Mouse (Mus musculus) liver, adult 2 months (tissue): ENCODE data around the gene Carnmt1. TPM values are rescaled to one million over a fixed set of nuclear protein-coding genes. Genes with fewer than 3 reads are reported as not detected.
A peak's percentile ranks its signal among the peaks of the same experiment; 100 is the strongest.
"Not testable (repeated sequence)": the region's sequence is repeated elsewhere in the genome, so short reads cannot be mapped to it uniquely, and the experiment has no call there.

ENCODE experiments used
- DNase-seq: peaks from one replicate; pipeline ENCODE4 v3.0.0-alpha.2; 2011; ENCODE audit warnings: low read depth, low spot score; ENCODE audit errors: extremely low read depth
- H3K27ac ChIP-seq: fragments of 200-500 bp; replicated peaks from 2 replicates; pipeline ENCODE4 v1.5.1; 2012; ENCODE audit warnings: low read depth, mild to moderate bottlenecking, control low read depth, inconsistent platforms, low read length; ENCODE audit not compliant: insufficient read depth
- H3K27me3 ChIP-seq: fragments of 200-500 bp; 2 replicates; pipeline ENCODE4 v1.6.1; 2012; ENCODE audit warnings: mild to moderate bottlenecking, moderate library complexity, low read length, inconsistent platforms; ENCODE audit not compliant: control insufficient read depth, insufficient read depth
- H3K36me3 ChIP-seq: fragments of 200-500 bp; 2 replicates; pipeline ENCODE4 v1.6.1; 2012; ENCODE audit warnings: low read length, inconsistent platforms; ENCODE audit not compliant: control insufficient read depth, insufficient read depth
- H3K4me1 ChIP-seq: fragments of 200-500 bp; 2 replicates; pipeline ENCODE4 v1.6.1; 2011; ENCODE audit warnings: low read length; ENCODE audit not compliant: control insufficient read depth, insufficient read depth
- H3K4me3 ChIP-seq: fragments of 200-500 bp; 2 replicates; pipeline ENCODE4 v1.5.1; 2011; ENCODE audit warnings: low read depth, mild to moderate bottlenecking, control low read depth, low read length, moderate library complexity; ENCODE audit not compliant: insufficient read depth
- H3K79me2 ChIP-seq: fragments of 200-500 bp; 2 replicates; pipeline ENCODE4 v1.6.1; 2012; ENCODE audit warnings: inconsistent platforms, mild to moderate bottlenecking, low read length, moderate library complexity; ENCODE audit not compliant: control insufficient read depth, insufficient read depth
- H3K9ac ChIP-seq: fragments of 200-500 bp; 2 replicates; pipeline ENCODE4 v1.6.1; 2012; ENCODE audit warnings: low read depth, mild to moderate bottlenecking, control low read depth, inconsistent platforms, low read length
- CTCF ChIP-seq: fragments of 200-500 bp; IDR thresholded peaks from 2 replicates; pipeline ENCODE4 v1.5.1; 2011; ENCODE audit warnings: low read depth, low read length, control low read depth
- POLR2A ChIP-seq: fragments of 200-500 bp; IDR thresholded peaks from 2 replicates; pipeline ENCODE4 v1.6.1; 2011; ENCODE audit warnings: low read length, control low read depth; ENCODE audit not compliant: insufficient read depth; ENCODE audit errors: extremely low read depth
- WGBS: fragments of 180-500 bp; shearing (Covaris S2); methylation state at CpG from one replicate; pipeline ENCODE4 v1.1.7; 2018; 5-methylcytosine and 5-hydroxymethylcytosine counted together
- polyA plus RNA-seq: library from polyadenylated mRNA; depleted of rRNA; stranded (reverse); fragments of >200 nt; gene quantifications from 2 replicates; pipeline ENCODE4 v1.2.3, GENCODE M21; 2012
- total RNA-seq: library from RNA; depleted of rRNA; stranded (reverse); fragments of >200 nt; gene quantifications from 2 replicates; pipeline ENCODE4 v1.2.3, GENCODE M21; 2014

Carnmt1 gene
- total and polyA plus RNA-seq, 2 experiments = 5.4 to 11.9 TPM

DNA sequence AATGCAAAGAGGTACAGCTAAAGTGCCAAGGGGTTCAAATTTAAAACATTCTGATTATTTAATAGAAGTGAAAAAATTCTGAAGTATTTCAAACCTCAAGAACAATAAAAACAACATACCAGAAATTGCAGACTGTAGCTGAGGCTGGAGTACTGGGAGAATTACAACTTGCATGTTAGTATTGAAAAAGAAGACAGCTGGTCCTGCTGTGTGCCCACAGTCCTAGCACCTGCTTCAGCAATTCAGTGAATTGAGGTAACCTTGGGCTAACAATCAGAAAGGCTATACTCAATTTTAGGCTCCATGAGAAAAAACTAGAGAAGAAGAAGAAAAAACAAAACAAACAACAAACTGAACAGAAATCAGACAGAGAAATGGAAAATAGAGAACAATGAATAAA is 37.5 kb downstream of the Carnmt1 start:
- Histone ChIP-seq H3K27me3 (no peaks in the 10 kb centered on the region), H3K79me2 (0 out of 2 replicates have a peak, but pooled peaks cover under 1% of the 10 kb centered on the region), H3K9ac (no peak overlapping the region), H3K27ac (no peak overlapping the region), H3K4me3 (no peak overlapping the region), H3K4me1 (no peaks in the 10 kb centered on the region), H3K36me3 (no peaks in the 10 kb centered on the region; the same call in 1 of the 2 replicates)
- DNase-seq = no peak
- TF ChIP-seq CTCF (no peak), POLR2A (no peak)

DNA sequence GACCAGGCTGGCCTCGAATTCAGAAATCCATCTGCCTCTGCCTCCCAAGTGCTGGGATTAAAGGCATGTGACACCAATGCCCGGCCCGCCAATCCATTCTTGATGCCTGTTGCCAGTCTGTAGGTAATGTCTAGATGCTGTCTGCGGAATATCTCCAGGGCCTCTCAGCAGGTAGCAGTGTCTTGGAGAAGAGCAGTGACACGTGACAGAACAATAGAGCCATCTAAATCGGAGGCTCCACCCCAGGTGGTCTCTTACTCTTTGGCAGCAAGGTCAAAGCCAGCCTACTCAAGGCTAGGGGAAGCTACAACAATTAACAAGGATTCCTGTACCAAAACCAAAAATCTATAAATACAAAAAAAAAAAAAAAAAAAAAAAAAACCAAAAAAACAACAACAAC is 40.3 kb downstream of the Carnmt1 start:
- Histone ChIP-seq H3K4me1 (no peaks in the 10 kb centered on the region), H3K79me2 (peaks cover 6% of the 10 kb centered on the region; the same call in 1 of the 2 replicates), H3K4me3 (no peak overlapping the region), H3K27me3 (no peaks in the 10 kb centered on the region), H3K9ac (no peak overlapping the region), H3K36me3 (no peaks in the 10 kb centered on the region), H3K27ac (no peak overlapping the region)
- no peak for DNase-seq
- no peak for TF ChIP-seq POLR2A
- no peak for TF ChIP-seq CTCF
- whole genome bisulfite sequencing = 93% methylated on average over 6 of the region's 6 CpGs

DNA sequence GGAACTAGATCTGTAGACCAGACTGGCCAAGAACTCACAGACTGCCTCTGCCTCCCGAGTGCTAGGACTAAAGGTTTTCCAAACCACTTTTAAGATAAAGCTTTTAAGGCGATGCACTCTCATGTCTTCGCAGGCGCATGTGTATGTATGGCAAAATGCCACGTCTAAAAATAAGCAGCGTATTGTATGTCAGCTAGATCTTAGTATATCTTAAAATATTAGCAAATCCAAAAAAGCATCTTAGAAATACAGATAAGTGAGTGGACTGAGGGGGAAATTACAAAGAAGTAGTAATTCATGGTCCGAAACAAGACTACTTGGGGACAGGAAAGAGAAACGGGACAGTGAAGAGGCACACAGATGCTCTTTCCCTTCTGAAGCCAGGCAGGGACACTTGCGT is 41.0 kb downstream of the Carnmt1 start:
- no peak for DNase-seq
- no peak overlapping the region for H3K4me3 ChIP-seq
- no peak overlapping the region for H3K9ac ChIP-seq
- WGBS = 89% methylated on average over 9 of the region's 9 CpGs
- peaks cover 6% of the 10 kb centered on the region; the same call in 1 of the 2 replicates for H3K79me2 ChIP-seq
- H3K27me3 ChIP-seq = no peaks in the 10 kb centered on the region
- no peak for TF ChIP-seq POLR2A
- no peak for TF ChIP-seq CTCF
- H3K27ac ChIP-seq = no peak overlapping the region
- H3K36me3 ChIP-seq = no peaks in the 10 kb centered on the region
- no peaks in the 10 kb centered on the region for H3K4me1 ChIP-seq

DNA sequence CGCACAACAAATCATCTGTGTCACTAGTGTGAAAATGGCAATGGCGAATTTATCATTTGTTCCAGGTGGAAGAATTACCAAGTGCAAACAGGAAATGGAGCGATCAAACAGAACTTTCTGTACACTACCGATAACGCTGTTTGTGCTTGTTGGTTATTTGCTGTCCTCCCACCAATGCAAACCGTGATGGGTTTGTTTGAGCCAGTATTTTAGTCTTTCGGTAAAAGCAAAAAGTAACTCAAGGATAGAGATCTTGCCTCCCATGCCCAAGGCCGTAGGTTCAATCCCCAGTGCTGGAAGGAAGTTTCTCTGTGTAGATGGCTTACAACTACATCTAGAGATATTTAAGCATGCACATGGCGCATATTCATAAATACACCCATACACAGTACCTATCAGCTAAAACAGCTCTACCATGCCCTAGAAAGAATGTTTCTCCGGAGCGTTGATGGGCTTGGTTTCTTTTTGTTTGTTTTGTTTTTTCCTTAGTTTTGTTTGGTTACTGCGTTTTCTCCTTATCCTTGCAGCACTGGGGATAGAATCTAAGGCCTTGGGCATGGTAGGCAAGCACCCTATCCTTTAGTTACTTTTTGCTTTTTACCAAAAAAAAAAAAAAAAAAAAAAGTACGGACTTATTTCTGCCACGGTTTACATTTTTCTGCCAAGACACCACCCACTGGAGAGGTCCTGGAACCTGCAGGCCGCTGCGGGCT is 41.7 kb downstream of the Carnmt1 start:
- Histone ChIP-seq H3K27me3 (no peaks in the 10 kb centered on the region), H3K79me2 (peaks cover 6% of the 10 kb centered on the region; the same call in 1 of the 2 replicates), H3K4me3 (peak overlapping the region; percentile 83), H3K36me3 (no peaks in the 10 kb centered on the region), H3K27ac (peak overlapping the region; percentile 92), H3K4me1 (no peaks in the 10 kb centered on the region), H3K9ac (peak overlapping the region; percentile 81)
- DNase-seq = no peak
- no peak for TF ChIP-seq POLR2A
- WGBS = 26% methylated on average over 16 of the region's 16 CpGs

DNA sequence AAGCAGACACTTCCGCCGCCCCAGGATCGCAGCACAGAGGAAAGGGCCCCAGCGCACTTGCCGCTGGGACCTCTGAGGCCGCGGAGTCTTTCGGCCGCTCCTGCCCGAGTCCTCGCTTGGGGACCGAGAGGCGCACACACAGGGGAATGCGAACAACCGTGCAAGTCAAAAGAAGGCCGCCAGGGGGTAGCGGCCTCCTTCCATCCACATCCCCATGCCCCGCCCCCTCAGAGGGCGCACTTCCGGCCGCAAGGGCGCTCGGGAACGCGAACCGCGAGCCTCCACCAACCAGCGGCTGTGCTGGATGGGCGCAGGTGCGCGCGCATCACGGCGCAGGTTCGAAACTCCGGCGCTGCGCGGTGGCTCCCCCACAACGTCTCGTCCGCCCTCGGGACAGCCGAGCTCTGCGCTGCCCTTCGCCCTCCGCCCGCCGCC is 42.3 kb downstream of the Carnmt1 start, which contains the start of gene D030056L22Rik:
Gene D030056L22Rik, plus strand, starts transcription at position 328 of the 435 bp plus-strand sequence.
- DNase-seq = peak; percentile 82
- peaks cover 6% of the 10 kb centered on the region; the same call in 1 of the 2 replicates for H3K79me2 ChIP-seq
- peak within 1 kb of the TSS; percentile 83 for H3K4me3 ChIP-seq
- TF ChIP-seq POLR2A (0 out of 2 replicates have a peak, but pooled peaks have one; percentile 55), CTCF (peak; percentile 70)
- H3K4me1 ChIP-seq = no peaks in the 10 kb centered on the region
- peak within 1 kb of the TSS; percentile 86 for H3K9ac ChIP-seq
- no peaks in the 10 kb centered on the region for H3K27me3 ChIP-seq
- no peaks in the 10 kb centered on the region for H3K36me3 ChIP-seq
- peak within 1 kb of the TSS; percentile 92 for H3K27ac ChIP-seq
- under 1% methylated on average over 48 of the region's 49 CpGs for WGBS

DNA sequence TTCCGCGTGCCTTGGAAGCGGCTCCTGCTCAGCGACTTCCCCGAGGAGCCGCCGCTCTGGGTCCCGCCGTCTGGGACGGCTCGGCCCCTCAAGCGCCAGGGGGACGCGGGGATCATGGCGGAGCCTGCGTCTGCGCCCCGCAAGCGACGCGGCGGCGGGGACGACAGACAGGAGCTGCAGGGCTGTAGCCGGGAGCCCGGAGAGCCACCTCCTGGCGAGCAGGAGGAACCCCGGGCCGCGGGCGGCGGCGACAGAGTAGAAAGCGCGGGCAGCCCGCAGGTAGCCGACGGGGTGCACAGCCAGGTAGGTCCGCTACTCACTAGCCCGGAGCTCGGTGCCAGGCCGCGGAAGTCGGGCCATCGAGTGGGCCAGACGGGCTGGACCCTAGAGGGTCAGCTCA is 42.8 kb downstream of the Carnmt1 start:
- under 1% methylated on average over 44 of the region's 46 CpGs for WGBS
- H3K36me3 ChIP-seq, H3K27me3 ChIP-seq, DNase-seq, H3K4me1 ChIP-seq, H3K27ac ChIP-seq, H3K79me2 ChIP-seq: not testable (repeated sequence)
- peak overlapping the region; percentile 86 for H3K9ac ChIP-seq
- H3K4me3 ChIP-seq = peak overlapping the region; percentile 83
